Mouse (Mus musculus) midbrain, embryonic 16.5 days (tissue): Measurements from ENCODE around the gene Tas2r103. TPM values are rescaled to one million over a fixed set of nuclear protein-coding genes. Genes with fewer than 3 reads are reported as not detected.

Source experiments
- ATAC-seq: fragments of 200-750 bp; cut with Nextera tagmentation; 2 replicates; pipeline ENCODE4 v1.8.0; 2017; ENCODE audit warnings: moderate TSS enrichment
- H3K27ac ChIP-seq: fragments of 300-500 bp; sonication (generic); 2 replicates; pipeline ENCODE4 v1.5.1; 2014; ENCODE audit warnings: mild to moderate bottlenecking, low read length, mixed read lengths
- H3K27me3 ChIP-seq: fragments of 300-500 bp; sonication (generic); 2 replicates; pipeline ENCODE4 v1.6.1; 2014; ENCODE audit warnings: low read depth, low read length, mixed read lengths; ENCODE audit not compliant: control insufficient read depth, insufficient read depth
- H3K36me3 ChIP-seq: fragments of 300-500 bp; sonication (generic); 2 replicates; pipeline ENCODE4 v1.6.1; 2014; ENCODE audit warnings: mild to moderate bottlenecking, low read length, moderate library complexity, mixed read lengths; ENCODE audit not compliant: control insufficient read depth, insufficient read depth
- H3K4me1 ChIP-seq: fragments of 300-500 bp; sonication (generic); 2 replicates; pipeline ENCODE4 v1.6.1; 2014; ENCODE audit warnings: mild to moderate bottlenecking, low read length, mixed read lengths; ENCODE audit not compliant: control insufficient read depth, insufficient read depth
- H3K4me2 ChIP-seq: fragments of 300-500 bp; sonication (generic); 2 replicates; pipeline ENCODE4 v1.6.1; 2014; ENCODE audit warnings: mild to moderate bottlenecking, low read length, mixed read lengths
- H3K4me3 ChIP-seq: fragments of 300-500 bp; sonication (generic); 2 replicates; pipeline ENCODE4 v1.5.1; 2014; ENCODE audit warnings: low read depth, mild to moderate bottlenecking, low read length, moderate library complexity, mixed read lengths
- H3K9ac ChIP-seq: fragments of 300-500 bp; sonication (generic); 2 replicates; pipeline ENCODE4 v1.6.1; 2014; ENCODE audit warnings: low read depth, low read length, mixed read lengths
- H3K9me3 ChIP-seq: fragments of 300-500 bp; sonication (generic); replicated peaks from 2 replicates; pipeline ENCODE4 v1.6.1; 2014; ENCODE audit warnings: mild to moderate bottlenecking, low read length, mixed read lengths; ENCODE audit not compliant: control insufficient read depth, poor library complexity, severe bottlenecking
- WGBS: fragments of 180-500 bp; shearing (Covaris S2); extraction: QIAGEN DNeasy Blood & Tissue Kit; methylation state at CpG from one replicate; pipeline ENCODE4 v1.1.7; 2014; 5-methylcytosine and 5-hydroxymethylcytosine counted together
- polyA plus RNA-seq: library from polyadenylated mRNA; unstranded; fragments of >200 nt; fragmentation: Nextera tagmentation; extraction: Ambion mirVana; gene quantifications from 2 replicates; pipeline ENCODE4 v1.2.1, GENCODE M21; 2015

The Tas2r103 gene
- not detected in 2 replicates for polyA plus RNA-seq

GRCm38 (mm10) chr6:133037001-133037400 is at the start of gene Tas2r103:
Tas2r103 (minus strand) TSS chr6:133037101.
- no peaks in the 10 kb centered on the region for H3K27me3 ChIP-seq
- H3K4me1 ChIP-seq, result no peaks in the 10 kb centered on the region
- ATAC-seq, result no peak
- H3K4me3 ChIP-seq, result no peak within 1 kb of the TSS
- no peak within 1 kb of the TSS for H3K9ac ChIP-seq
- H3K36me3 ChIP-seq, result no peaks in the 10 kb centered on the region
- WGBS, result 83% methylated on average over 2 of the region's 2 CpGs
- H3K9me3 ChIP-seq, result no peaks in the 10 kb centered on the region
- no peak within 1 kb of the TSS for H3K27ac ChIP-seq
- H3K4me2 ChIP-seq, result no peak within 1 kb of the TSS

GRCm38 (mm10) chr6:133055716-133056115 is 18.8 kb upstream of the Tas2r103 start, which contains the start of gene Tas2r140:
Tas2r140 (minus strand) TSS chr6:133055816.
- no peak within 1 kb of the TSS for H3K9ac ChIP-seq
- no peaks in the 10 kb centered on the region for H3K9me3 ChIP-seq
- H3K4me3 ChIP-seq, result no peak within 1 kb of the TSS
- H3K27me3 ChIP-seq, result no peaks in the 10 kb centered on the region
- no peak within 1 kb of the TSS for H3K4me2 ChIP-seq
- H3K36me3 ChIP-seq, result no peaks in the 10 kb centered on the region
- H3K4me1 ChIP-seq, result no peaks in the 10 kb centered on the region
- no peak within 1 kb of the TSS for H3K27ac ChIP-seq
- ATAC-seq, result no peak

Other genes with a start within 250 kb of the Tas2r103 start
- not detected in 2 replicates for gene Tas2r117, start 234.3 kb downstream of the Tas2r103 start, polyA plus RNA-seq
- not detected in 2 replicates for gene Tas2r123, start 190.0 kb downstream of the Tas2r103 start, polyA plus RNA-seq
- gene Tas2r116, start 181.7 kb downstream of the Tas2r103 start, polyA plus RNA-seq, result not detected in 2 replicates
- gene Tas2r110, start 169.1 kb downstream of the Tas2r103 start, polyA plus RNA-seq, result not detected in 2 replicates
- not detected in 2 replicates for gene Tas2r113, start 144.1 kb downstream of the Tas2r103 start, polyA plus RNA-seq
- gene Tas2r125, start 127.5 kb downstream of the Tas2r103 start, polyA plus RNA-seq, result not detected in 2 replicates
- gene Tas2r129, start 86.0 kb downstream of the Tas2r103 start, polyA plus RNA-seq, result not detected in 2 replicates
- not detected in 2 replicates for gene Tas2r131, start 79.2 kb downstream of the Tas2r103 start, polyA plus RNA-seq
- not detected in 2 replicates for gene Tas2r109, start 56.1 kb downstream of the Tas2r103 start, polyA plus RNA-seq
- gene Tas2r140, start 18.7 kb upstream of the Tas2r103 start, polyA plus RNA-seq, result not detected in 2 replicates
- 137 TPM in 2 replicates for gene Smim10l1, start 67.8 kb upstream of the Tas2r103 start, polyA plus RNA-seq